Mouse (Mus musculus) heart, adult 2 months (tissue): ENCODE data around the gene Elp1.

Source experiments
- CTCF ChIP-seq: fragments of 200-600 bp; IDR thresholded peaks from 2 replicates; pipeline ENCODE4 v1.8.1; 2022; ENCODE audit warnings: antibody characterized with exemption, mild to moderate bottlenecking, moderate library complexity
- EP300 ChIP-seq: fragments of 200-500 bp; IDR thresholded peaks from 2 replicates; pipeline ENCODE4 v1.6.1; 2011; ENCODE audit warnings: low read depth, low read length, control low read depth; ENCODE audit not compliant: insufficient read depth
- POLR2A ChIP-seq: fragments of 200-500 bp; IDR thresholded peaks from 2 replicates; pipeline ENCODE4 v1.6.1; 2011; ENCODE audit warnings: mild to moderate bottlenecking, low read depth, low read length, control low read depth; ENCODE audit not compliant: insufficient read depth

DNA sequence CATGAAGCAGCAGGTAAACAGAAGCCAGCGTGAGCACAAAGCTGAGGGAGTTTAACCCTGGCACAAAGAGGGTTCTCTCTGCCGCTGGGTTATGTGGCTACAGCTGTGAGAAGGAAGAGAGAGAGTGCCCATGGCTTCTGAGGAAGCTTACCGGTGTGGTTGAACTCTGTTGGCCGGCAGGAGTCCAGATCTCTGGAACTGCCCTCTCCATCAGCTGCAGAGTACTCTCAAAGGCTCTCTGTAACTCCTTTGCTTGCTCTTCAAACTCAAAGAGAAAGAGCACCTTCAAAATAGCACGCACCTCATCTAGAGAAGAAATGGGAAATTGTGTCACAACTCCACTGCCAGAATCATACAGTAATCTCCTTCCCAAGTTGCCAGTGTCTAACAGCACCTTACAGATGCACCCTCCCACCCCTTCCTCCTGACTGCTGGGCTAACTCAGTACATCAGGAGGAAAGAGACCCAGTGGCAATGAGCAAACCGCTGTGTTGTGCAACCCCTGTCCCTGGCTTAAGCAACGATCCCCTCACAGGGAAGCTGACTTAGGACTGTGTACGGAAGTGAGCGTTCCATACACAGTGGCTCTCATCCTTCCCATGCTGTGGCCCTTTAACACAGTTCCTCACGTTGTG is 45.0 kb downstream of the Elp1 start:
- TF ChIP-seq CTCF (no peak), POLR2A (no peak), EP300 (no peak)
